Mouse (Mus musculus) left cerebral cortex, adult 2 months (tissue): ENCODE data around the gene Hlx. TPM values are rescaled to one million over a fixed set of nuclear protein-coding genes. Genes with fewer than 3 reads are reported as not detected.

ENCODE experiments used
- DNase-seq, 2 experiments: peaks; one replicate each; pipeline ENCODE4 v3.0.0; 2021 to 2022; ENCODE audit warnings: low spot score in 2 of 2, mixed read lengths in 1 of 2; ENCODE audit errors: extremely low spot score in 1 of 2
- H3K27ac ChIP-seq: fragments of 200-600 bp; 2 replicates; pipeline ENCODE4 v1.8.1; 2022
- H3K4me3 ChIP-seq: fragments of 200-600 bp; 2 replicates; pipeline ENCODE4 v1.8.1; 2022
- CTCF ChIP-seq: fragments of 200-600 bp; IDR thresholded peaks from 2 replicates; pipeline ENCODE4 v1.8.1; 2022; ENCODE audit warnings: antibody characterized with exemption, mild to moderate bottlenecking, moderate library complexity
- intact Hi-C: fragments of 180-260 bp; cut with DNase I; formaldehyde crosslinking; loops from one replicate; pipeline ENCODE4 v1.15.1; 2025
- total RNA-seq, 2 experiments: library from RNA; stranded (reverse); gene quantifications; 2 replicates each; pipeline ENCODE4 v1.2.3; 2021

Gene Hlx
- total RNA-seq, 2 experiments from 2014 or later = 0.30 to 0.84 TPM

- no peak overlapping the region for H3K27ac ChIP-seq
- intact Hi-C loops = no loop called here
- H3K4me3 ChIP-seq = no peak overlapping the region
- no peak for DNase-seq
- TF ChIP-seq CTCF = no peak
These were observed 20.3 kb upstream of the Hlx start for GRCm38 (mm10) chr1:184752671-184753070.

DNA sequence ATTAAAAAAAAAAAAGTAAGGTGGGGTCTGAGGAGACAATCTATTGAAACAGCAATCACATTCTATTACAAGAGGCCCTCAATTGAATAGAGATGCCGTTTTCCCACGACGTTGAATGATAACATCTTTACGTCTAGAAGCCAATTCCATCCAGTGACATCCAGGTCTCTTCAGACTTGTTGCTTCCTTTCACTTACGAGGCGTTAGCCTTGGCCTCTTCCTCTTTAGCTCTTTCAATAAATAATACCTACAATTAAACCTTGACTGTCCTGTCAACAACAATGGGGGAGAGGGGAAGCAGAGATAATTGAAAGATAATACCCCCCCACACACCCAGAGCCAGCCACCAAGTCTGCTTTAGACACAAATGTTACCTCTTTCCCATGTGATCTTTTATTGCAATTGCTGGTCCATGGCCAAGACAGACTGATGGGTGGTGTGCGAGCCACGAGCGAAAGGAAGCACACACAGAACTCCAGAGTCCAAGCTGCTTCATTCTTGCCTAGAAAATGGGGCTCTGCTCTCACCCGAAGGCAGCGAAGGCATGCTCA lies 17.8 kb upstream of the Hlx start:
- no peak for TF ChIP-seq CTCF
- H3K27ac ChIP-seq = no peak overlapping the region
- intact Hi-C loops = no loop called here
- no peak for DNase-seq
- no peak overlapping the region for H3K4me3 ChIP-seq

DNA sequence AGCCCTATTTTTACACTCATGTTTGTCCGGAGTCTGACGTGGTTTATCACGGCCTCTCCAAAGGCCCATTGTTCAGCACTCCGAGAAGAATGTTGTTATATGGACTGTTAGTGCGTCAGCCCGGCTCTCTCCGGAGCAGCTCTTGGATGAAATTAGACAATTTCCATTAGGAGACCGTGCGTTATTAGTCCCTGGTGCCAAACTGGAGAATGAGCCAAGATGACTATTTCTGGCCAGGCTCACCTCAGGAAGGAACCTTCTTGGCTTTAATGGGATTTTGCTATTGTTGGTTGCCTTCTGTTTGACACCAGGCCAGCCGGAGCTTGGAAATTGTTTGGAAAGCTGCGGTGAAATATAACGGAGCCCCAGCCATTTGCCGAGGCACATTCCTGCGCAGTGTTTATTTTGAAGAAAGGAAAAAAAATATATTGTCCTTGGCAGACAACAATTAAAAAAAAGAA lies 16.3 kb upstream of the Hlx start:
- H3K4me3 ChIP-seq = no peak overlapping the region
- intact Hi-C loops = no loop called here
- TF ChIP-seq CTCF = no peak
- H3K27ac ChIP-seq = no peak overlapping the region
- no peak for DNase-seq

- peak; percentile 76 for TF ChIP-seq CTCF
- Histone ChIP-seq H3K4me3 (no peak overlapping the region), H3K27ac (no peak overlapping the region)
- DNase-seq = peak; percentile 46 to 54
- intact Hi-C loops = loop anchor here (1.0 kb wide), 2 partner anchors 290 to 472 kb away; no protein-coding TSS in a partner anchor
These were observed 5.6 kb upstream of the Hlx start for GRCm38 (mm10) chr1:184737876-184738479.

GRCm38 (mm10) chr1:184737228-184737627 lies 4.8 kb upstream of the Hlx start:
- intact Hi-C loops = no loop called here
- TF ChIP-seq CTCF = no peak
- no peak overlapping the region for H3K4me3 ChIP-seq
- no peak for DNase-seq
- no peak overlapping the region for H3K27ac ChIP-seq

- TF ChIP-seq CTCF = no peak
- no peak overlapping the region for H3K4me3 ChIP-seq
- no peak for DNase-seq
- intact Hi-C loops = no loop called here
- H3K27ac ChIP-seq = no peak overlapping the region
These were observed 3.8 kb upstream of the Hlx start for GRCm38 (mm10) chr1:184736260-184736659.

DNA sequence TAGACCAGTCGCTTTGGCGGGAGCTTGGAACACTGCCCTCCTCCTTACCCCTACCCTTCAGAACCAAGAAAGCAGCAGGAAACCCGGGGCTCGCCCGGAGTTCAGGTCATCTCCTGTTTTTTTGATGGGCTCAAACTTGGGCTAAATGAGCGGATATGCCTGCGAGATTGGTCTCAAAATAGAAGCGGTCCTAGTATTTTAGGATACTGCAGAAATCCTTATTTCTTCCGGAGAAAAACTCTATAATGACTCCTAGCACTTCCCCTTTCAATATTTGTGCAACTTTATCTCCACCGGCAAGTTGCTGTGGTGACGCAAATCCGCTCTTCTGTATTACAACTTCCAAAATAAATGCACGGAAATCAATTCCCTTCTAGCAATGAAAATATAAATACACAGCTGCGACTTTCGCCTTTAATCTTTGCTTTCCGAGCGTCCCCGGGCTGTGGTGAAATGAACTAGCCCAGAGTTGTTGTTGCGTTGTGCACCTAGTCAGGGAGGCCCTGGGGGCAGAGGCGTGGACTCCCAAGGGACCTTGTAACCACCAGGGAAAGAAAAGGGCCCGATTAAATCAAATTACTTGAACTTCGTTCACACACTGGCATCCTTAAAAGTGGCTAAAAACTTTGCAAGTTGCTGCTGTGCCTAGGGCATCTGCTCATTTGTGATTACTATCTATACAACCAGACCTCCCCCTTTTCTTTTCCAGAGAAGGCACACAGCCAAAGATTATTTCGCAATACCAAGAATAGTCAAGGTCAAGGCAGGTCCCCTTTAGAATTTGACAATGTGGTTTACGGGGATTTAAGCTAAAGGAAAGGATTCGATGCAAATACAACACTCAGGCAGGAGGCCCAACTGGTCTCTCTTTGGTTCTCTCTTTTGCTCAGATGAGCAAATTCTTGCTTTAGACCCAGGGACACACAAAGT lies 2.8 kb upstream of the Hlx start:
- no peak for DNase-seq
- Histone ChIP-seq H3K27ac (no peak overlapping the region), H3K4me3 (no peak overlapping the region)
- intact Hi-C loops = no loop called here
- TF ChIP-seq CTCF = no peak

DNA sequence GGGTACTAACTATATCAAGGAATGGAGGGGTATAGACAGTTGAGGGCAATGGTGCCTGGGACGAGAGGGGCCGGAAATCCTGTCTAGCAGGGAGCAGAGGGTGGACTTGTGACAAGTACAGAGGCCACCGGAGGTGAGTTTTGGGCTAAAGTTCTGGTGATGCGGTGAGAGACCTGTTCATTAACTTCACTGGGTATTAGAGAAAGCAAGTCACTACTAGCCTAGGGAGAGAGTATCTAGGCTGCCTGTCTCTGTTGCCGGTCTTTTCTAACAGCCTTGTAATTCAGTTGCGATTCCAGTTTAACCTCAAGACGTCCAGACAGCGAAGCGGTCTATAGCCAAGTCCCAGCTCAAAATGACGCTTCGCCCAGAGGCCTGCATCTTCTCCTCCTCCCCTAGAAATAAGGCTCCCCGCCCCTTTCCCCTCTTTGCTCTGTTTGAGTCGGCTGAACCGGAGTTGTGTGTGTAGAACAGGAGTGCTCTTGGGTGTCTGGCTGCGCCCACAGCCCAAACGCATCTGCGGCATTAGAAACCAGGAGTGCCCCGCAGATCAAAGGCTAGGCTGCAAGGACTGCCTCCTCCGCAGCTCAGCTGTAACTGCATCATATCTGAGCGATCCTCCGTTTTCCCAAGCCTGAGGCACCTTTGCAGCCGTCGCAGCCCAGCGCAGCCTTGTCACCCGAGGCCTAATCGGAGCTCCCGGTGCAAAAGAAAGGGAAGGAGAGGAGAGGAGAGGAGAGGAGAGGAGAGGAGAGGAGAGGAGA lies 1.8 kb upstream of the Hlx start:
- DNase-seq = no peak
- Histone ChIP-seq H3K27ac (no peak overlapping the region), H3K4me3 (no peak overlapping the region)
- intact Hi-C loops = no loop called here
- no peak for TF ChIP-seq CTCF

DNA sequence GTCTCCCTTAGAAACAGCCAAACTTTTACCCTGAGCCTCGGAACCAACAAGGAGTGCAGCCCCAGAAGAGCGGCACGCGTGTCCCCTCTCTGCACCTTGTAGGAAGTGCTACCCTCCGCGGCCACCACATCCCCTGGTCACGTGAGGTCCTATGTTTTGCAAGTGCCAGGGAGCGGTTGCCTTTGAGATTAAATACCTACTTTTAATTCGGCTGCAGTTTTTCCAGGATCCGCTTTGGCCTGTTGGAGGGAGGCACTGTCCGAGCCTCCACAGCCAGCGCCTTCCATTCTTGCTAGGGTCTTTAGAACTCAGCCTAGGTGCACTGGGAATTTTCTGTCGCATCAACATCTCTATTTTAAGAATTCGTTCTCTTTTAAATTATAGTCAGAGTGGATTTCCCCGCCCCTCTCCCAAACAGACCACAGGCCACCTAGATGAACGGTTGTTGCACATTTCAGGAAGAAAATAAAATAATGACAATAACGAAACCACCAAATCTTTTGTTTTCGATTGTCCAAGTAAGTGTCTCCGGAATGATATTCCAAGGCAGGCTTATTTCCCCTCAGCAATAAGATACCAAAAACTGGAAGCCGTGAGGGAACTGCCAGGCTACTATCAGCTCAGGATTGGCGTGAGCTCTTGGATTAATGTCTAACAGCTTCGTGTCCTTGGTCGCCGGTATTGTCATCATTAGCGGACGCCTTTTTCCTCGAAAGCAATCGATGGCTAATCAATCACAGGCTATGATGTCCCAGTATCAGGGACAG lies 1.1 kb upstream of the Hlx start:
- TF ChIP-seq CTCF = no peak
- no peak overlapping the region for H3K27ac ChIP-seq
- peak overlapping the region; percentile 12; the same call in 1 of the 2 replicates for H3K4me3 ChIP-seq
- DNase-seq = no peak
- intact Hi-C loops = no loop called here

- H3K4me3 ChIP-seq = peak overlapping the region; percentile 52
- intact Hi-C loops = no loop called here
- DNase-seq = peak in 1 of 2 experiments; percentile 29
- H3K27ac ChIP-seq = peak overlapping the region; percentile 64
- TF ChIP-seq CTCF = no peak
These were observed 524 bp downstream of the Hlx start for GRCm38 (mm10) chr1:184731644-184732545.
